Comparison of ENCODE assay signal across 8 mouse cellular contexts in the genomic region with DNA sequence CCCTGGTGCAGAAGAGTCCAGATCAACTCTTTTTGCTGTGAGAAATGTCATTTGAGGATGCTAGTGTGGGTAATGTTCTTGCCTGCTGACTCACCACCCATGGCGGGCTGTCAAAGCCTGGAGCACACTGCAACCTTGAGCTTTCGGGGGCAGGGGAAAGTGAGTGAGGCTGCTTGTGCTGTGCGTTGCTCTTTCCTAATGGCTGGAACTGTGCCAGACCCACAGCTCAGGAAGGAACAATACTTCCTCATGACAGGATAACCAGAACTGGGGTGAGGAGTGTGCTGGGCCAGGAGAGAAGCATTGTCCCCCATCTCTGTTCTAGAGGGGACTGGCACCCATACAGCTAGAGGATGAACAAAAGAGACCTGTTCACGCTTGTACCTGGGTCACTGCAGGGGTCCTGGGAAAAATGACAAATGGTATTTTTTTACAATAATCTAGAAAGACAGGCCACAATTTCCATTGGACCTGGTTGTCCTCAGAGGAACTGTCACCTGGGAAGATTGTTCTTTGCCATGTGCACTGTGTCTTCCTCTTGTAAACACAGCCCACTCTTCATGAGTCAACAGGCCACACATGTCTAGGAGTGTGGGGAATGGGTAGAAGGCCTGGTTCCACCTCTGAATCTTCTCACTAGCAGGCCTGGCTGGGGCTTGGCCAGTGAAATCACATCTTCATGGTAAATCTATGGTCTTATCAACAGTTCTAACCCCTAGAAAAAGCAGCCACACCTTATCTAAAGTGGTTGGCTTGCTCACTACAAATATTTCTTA.
DNase-seq lines count a peak whose midpoint lies in the region; ATAC-seq and TF ChIP-seq lines count a peak whose summit lies in the region.

No protein-coding gene starts in this region.

- no peak overlapping the region for H3K9ac ChIP-seq in lung, postnatal 0 days (replicated peaks; ENCODE audit: low read depth)

- H3K4me2 ChIP-seq in lung, postnatal 0 days (replicated peaks; ENCODE audit: low read depth, low read length) = no peak overlapping the region

- H3K9me3 ChIP-seq in lung, postnatal 0 days (ENCODE audit: low read length) = no peaks in the 10 kb centered on the region

- peak; percentile 95 to 98 for ATAC-seq in hematopoietic stem cell, adult 5-6 weeks (replicated peaks in 1 of 2; ENCODE audit: insufficient read depth in 1 of 2, low FRiP score in 2 of 2, low TSS enrichment in 1 of 2, low read depth in 1 of 2, poor library complexity in 2 of 2, severe bottlenecking in 2 of 2)
- peak; percentile 88 for ATAC-seq in lung, postnatal 0 days

- peak; percentile 94 to 96 for DNase-seq in adrenal gland, adult (ENCODE audit: inconsistent age in 2 of 2, low spot score in 1 of 2)
- peak; percentile 4 to 21 for DNase-seq in cerebellum, adult 18-20 months
- peak; percentile 45 to 61 for DNase-seq in frontal cortex, postnatal 36 days (ENCODE audit: low spot score in 2 of 2)
- DNase-seq in layer of hippocampus, adult 9-10 months (ENCODE audit: low spot score) = peak; percentile 33
- DNase-seq in lung, postnatal 0 days (ENCODE audit: low spot score) = peak; percentile 79
- peak; percentile 34 for DNase-seq in right cerebral cortex, postnatal 14 days
- no peak for DNase-seq in B cell, adult 2 months

- no peak overlapping the region for H3K27ac ChIP-seq in lung, postnatal 0 days (ENCODE audit: low read length)

- H3K4me1 ChIP-seq in lung, postnatal 0 days (ENCODE audit: insufficient read depth, low read depth, low read length) = peaks cover 6% of the 10 kb centered on the region; the same call in 1 of the 2 replicates

- WGBS in lung, postnatal 0 days = 23% methylated on average over 4 of the region's 4 CpGs

- no peaks in the 10 kb centered on the region for H3K36me3 ChIP-seq in lung, postnatal 0 days (ENCODE audit: insufficient read depth, low read length)

- no peak for TF ChIP-seq CTCF in lung, postnatal 0 days (IDR thresholded peaks at IDR 0.05)

- no peak overlapping the region for H3K4me3 ChIP-seq in lung, postnatal 0 days (ENCODE audit: low read depth, low read length)

- no peak for TF ChIP-seq EP300 in lung, postnatal 0 days (IDR thresholded peaks at IDR 0.05)

- H3K27me3 ChIP-seq in lung, postnatal 0 days (replicated peaks; ENCODE audit: insufficient read depth, low read length) = no peaks in the 10 kb centered on the region

Comparison
In these comparisons a context has a peak if more than half of its experiments do, and no peak if none do; other contexts are left out.
1. DNase-seq: peak in adrenal gland, adult (2 of 2), cerebellum, adult 18-20 months (2 of 2), frontal cortex, postnatal 36 days (2 of 2), layer of hippocampus, adult 9-10 months (single experiment), lung, postnatal 0 days (single experiment) and right cerebral cortex, postnatal 14 days (single experiment); none in B cell, adult 2 months (0 of 2).